Mouse (Mus musculus) adrenal gland, adult 10 weeks (tissue): ENCODE data around the gene Olfr1309. TPM values are rescaled to one million over a fixed set of nuclear protein-coding genes. Genes with fewer than 3 reads are reported as not detected.

Experiments used
- polyA plus RNA-seq: library from polyadenylated mRNA; stranded (reverse); fragments of 350-450 nt; fragmentation: Illumina TruSeq; extraction: RNeasy Lipid Tissue Mini Kit (QIAGEN cat#74804); gene quantifications from one replicate; pipeline ENCODE4 v1.2.3, GENCODE M21; 2014; ENCODE audit warnings: low read depth, low replicate concordance

The Olfr1309 gene
- polyA plus RNA-seq, result not detected

DNA sequence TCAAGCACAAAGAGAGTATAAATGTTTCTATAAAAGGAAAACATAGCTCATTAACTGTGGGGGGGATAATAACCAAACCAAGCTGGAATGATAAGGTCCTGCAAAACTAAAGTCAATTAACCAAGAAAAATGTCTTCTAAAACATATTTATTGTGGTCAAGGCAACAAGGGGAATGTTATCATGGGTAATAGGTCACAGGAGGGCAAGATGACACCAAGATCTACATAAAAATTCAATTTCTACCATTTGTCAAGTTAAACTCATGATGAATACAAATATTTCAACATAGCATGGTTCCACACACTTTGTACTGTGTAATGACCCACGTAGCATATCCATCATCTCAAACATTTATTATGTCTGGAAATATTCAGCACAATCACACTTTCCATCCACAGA is at the start of gene Olfr1309:
TSS of gene Olfr1309 (minus strand) at position 101 of the 400 bp plus-strand sequence.

DNA sequence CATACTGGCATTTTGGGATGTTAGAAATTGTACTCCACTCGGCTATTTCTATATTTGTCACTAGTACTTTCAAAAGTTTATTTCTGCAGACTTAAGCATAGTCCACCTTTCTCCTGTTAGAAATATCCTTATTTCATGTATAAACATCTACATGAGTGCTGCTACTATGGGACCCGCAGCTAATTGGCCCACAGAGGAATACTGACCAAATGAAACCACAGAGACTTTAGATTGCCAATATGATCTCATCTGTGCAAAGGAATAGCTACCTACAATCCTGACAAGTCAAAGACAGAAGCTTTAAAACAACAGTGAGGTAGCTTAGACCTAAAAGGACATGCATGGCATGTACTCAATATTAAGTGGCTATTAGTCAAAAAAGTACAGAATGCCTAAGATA is 34.2 kb upstream of the Olfr1309 start, which contains the start of gene Olfr1311:
TSS of gene Olfr1311 (minus strand) at position 101 of the 400 bp plus-strand sequence.

GRCm38 (mm10) chr2:112012608-112013007 is 22.5 kb upstream of the Olfr1309 start, which contains the start of gene Olfr1310:
Olfr1310 (minus strand) TSS chr2:112012708.

DNA sequence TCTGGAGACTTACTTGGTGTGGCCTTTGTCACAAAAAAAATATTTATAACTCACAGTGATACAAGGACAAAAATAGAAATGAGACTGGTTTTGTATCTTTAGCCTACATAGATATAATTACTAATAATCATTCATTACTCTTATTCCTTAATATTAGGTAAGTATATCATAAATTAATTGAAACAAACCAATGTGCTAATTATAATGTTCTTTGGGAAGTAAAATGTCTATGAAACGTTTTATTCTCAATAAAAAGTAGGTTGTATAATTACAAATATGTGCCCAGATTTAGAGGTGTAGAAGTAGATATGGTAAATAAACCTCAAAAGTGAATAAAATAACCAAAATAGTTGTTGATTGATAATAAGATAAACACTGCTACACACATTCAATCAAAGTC is 25.2 kb downstream of the Olfr1309 start, which contains the start of gene Olfr1308:
TSS of gene Olfr1308 (minus strand) at position 101 of the 400 bp plus-strand sequence.

DNA sequence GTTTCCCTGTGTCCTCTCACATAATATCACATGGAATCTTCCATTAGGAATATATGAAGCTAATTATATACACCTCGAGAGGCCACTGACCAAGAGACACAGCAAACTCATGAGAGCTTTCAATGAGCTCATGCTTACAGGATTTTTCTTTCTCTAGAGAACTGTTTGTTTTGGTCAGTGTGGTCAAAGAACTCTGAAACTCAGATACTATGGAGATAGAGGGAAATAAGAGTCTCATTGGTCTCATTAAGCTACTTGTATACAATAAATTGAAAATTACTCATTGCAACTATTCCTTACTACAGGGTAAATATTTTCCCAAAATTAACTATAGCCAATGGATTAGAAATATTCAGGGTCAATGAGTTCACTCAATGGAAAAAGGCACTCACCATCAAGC is 40.7 kb downstream of the Olfr1309 start, which contains the start of gene Olfr1307:
TSS of gene Olfr1307 (minus strand) at position 101 of the 400 bp plus-strand sequence.

Other genes starting within 250 kb of the Olfr1309 start
- not detected for gene Olfr1301, start 239.3 kb downstream of the Olfr1309 start, polyA plus RNA-seq
- not detected for gene Olfr1302, start 212.9 kb downstream of the Olfr1309 start, polyA plus RNA-seq
- not detected for gene Olfr1303, start 169.9 kb downstream of the Olfr1309 start, polyA plus RNA-seq
- not detected for gene Olfr1305, start 113.1 kb downstream of the Olfr1309 start, polyA plus RNA-seq
- not detected for gene Olfr1306, start 74.0 kb downstream of the Olfr1309 start, polyA plus RNA-seq
- gene Olfr1307, start 40.8 kb downstream of the Olfr1309 start, polyA plus RNA-seq, result not detected
- gene Olfr1308, start 25.3 kb downstream of the Olfr1309 start, polyA plus RNA-seq, result not detected
- not detected for gene Olfr1310, start 22.4 kb upstream of the Olfr1309 start, polyA plus RNA-seq
- not detected for gene Olfr1311, start 34.1 kb upstream of the Olfr1309 start, polyA plus RNA-seq
- not detected for gene Olfr1312, start 60.0 kb upstream of the Olfr1309 start, polyA plus RNA-seq
- gene Olfr1313, start 87.6 kb upstream of the Olfr1309 start, polyA plus RNA-seq, result not detected
- gene Olfr1314, start 106.5 kb upstream of the Olfr1309 start, polyA plus RNA-seq, result not detected
- gene Olfr1315-ps1, start 125.2 kb upstream of the Olfr1309 start, polyA plus RNA-seq, result not detected
- gene Olfr1316, start 144.7 kb upstream of the Olfr1309 start, polyA plus RNA-seq, result not detected
- gene Olfr1317, start 150.0 kb upstream of the Olfr1309 start, polyA plus RNA-seq, result not detected
- gene Olfr1318, start 163.9 kb upstream of the Olfr1309 start, polyA plus RNA-seq, result not detected
- not detected for gene Lpcat4, start 249.2 kb upstream of the Olfr1309 start, polyA plus RNA-seq